Mouse (Mus musculus) gastrocnemius, postnatal 4 days (tissue): ENCODE results near the gene Cd2ap. TPM values are rescaled to one million over a fixed set of nuclear protein-coding genes. Genes with fewer than 3 reads are reported as not detected.

Source experiments
- DNase-seq, 2 experiments: peaks; one replicate each; pipeline ENCODE4 v3.0.0; 2021 to 2022; ENCODE audit warnings: low spot score in 2 of 2, mixed read lengths in 2 of 2
- total RNA-seq, 2 experiments: library from RNA; stranded (reverse); gene quantifications; 2 replicates each; pipeline ENCODE4 v1.2.3; 2021

The Cd2ap gene
- total RNA-seq, 2 experiments from 2014 or later: 35.0 to 37.1 TPM

GRCm38 (mm10) chr17:42863186-42863585 lies 13.3 kb downstream of the Cd2ap start:
- DNase-seq: no peak

GRCm38 (mm10) chr17:42860370-42860769 lies 16.1 kb downstream of the Cd2ap start:
- no peak for DNase-seq

- no peak for DNase-seq
Observed at GRCm38 (mm10) chr17:42857506-42857905, 19.0 kb downstream of the Cd2ap start.

GRCm38 (mm10) chr17:42847108-42847507 lies 29.4 kb downstream of the Cd2ap start:
- no peak for DNase-seq

GRCm38 (mm10) chr17:42837193-42837592 lies 39.3 kb downstream of the Cd2ap start:
- DNase-seq: no peak

- no peak for DNase-seq
Observed at GRCm38 (mm10) chr17:42822787-42823186, 53.7 kb downstream of the Cd2ap start.

- no peak for DNase-seq
Observed at GRCm38 (mm10) chr17:42815374-42815773, 61.1 kb downstream of the Cd2ap start.

- DNase-seq: no peak
Observed at GRCm38 (mm10) chr17:42792412-42792975, 84.0 kb downstream of the Cd2ap start.

GRCm38 (mm10) chr17:42790787-42791186 lies 85.7 kb downstream of the Cd2ap start:
- no peak for DNase-seq

GRCm38 (mm10) chr17:42789723-42790122 lies 86.7 kb downstream of the Cd2ap start:
- DNase-seq: no peak

GRCm38 (mm10) chr17:42788686-42789453 lies 87.6 kb downstream of the Cd2ap start:
- peak in 1 of 2 experiments; percentile 31 for DNase-seq

GRCm38 (mm10) chr17:42782156-42782757 lies 94.2 kb downstream of the Cd2ap start:
- peak; percentile 35 to 55 for DNase-seq

GRCm38 (mm10) chr17:42753791-42754190 lies 122.7 kb downstream of the Cd2ap start:
- DNase-seq: no peak

GRCm38 (mm10) chr17:42752173-42752572 lies 124.3 kb downstream of the Cd2ap start:
- no peak for DNase-seq

- DNase-seq: no peak
Observed at GRCm38 (mm10) chr17:42745657-42746420, 130.6 kb downstream of the Cd2ap start.

Other genes with a start within 250 kb of the Cd2ap start
- under 1 TPM; 0.29 TPM for gene Adgrf4, start 184.4 kb downstream of the Cd2ap start, total RNA-seq
- gene Adgrf2, start 134.5 kb downstream of the Cd2ap start, total RNA-seq: under 1 TPM; 0.26 to 0.29 TPM
- gene Tnfrsf21, start 139.9 kb upstream of the Cd2ap start, total RNA-seq: 10 to 100 TPM; 21.1 to 25.7 TPM